Mouse (Mus musculus) embryonic fibroblast, embryonic 13.5 days (primary cell): Measurements from ENCODE around the gene Gm5414.

Source experiments
- CTCF ChIP-seq: IDR thresholded peaks from 2 replicates; pipeline ENCODE4 v1.5.1; 2011; ENCODE audit warnings: mild to moderate bottlenecking, control low read depth, low read length, moderate library complexity, borderline replicate concordance; ENCODE audit not compliant: insufficient read depth
- POLR2A ChIP-seq: IDR thresholded peaks from 2 replicates; pipeline ENCODE4 v1.6.1; 2011; ENCODE audit warnings: low read depth, mild to moderate bottlenecking, control low read depth, low read length, moderate library complexity

DNA sequence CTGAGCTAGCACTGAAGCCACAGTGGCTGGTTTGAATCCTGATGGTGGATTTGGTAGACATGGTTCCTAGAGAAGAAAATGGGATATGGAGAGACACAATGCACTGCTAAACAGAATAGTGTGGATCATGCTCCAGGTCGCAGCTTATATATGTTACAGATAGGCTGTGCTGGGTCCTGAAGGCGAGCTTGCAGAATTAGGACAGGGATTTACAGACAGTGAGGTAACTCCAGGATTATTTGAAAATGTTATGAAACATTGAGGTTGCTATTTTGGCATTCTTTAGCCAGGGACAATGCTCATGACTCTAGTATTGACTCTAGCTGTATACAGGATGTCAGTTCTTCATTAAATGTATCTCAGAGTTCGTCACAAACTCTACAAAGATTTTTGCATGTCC, 19.3 kb upstream of the Gm5414 start, which contains the start of gene Gm5478:
- TF ChIP-seq POLR2A = no peak
- TF ChIP-seq CTCF = no peak
